Mouse (Mus musculus) hindbrain, embryonic 15.5 days (tissue): Measurements from ENCODE around the gene Atp5d. TPM values are rescaled to one million over a fixed set of nuclear protein-coding genes. Genes with fewer than 3 reads are reported as not detected.

Experiments
- ATAC-seq: fragments of 200-750 bp; cut with Nextera tagmentation; 2 replicates; pipeline ENCODE4 v1.8.0; 2017; ENCODE audit warnings: low read depth, moderate number of reproducible peaks, moderate TSS enrichment; ENCODE audit not compliant: low FRiP score
- H3K27ac ChIP-seq: fragments of 300-500 bp; sonication (generic); replicated peaks from 2 replicates; pipeline ENCODE4 v1.5.1; 2015; ENCODE audit warnings: mild to moderate bottlenecking, inconsistent platforms
- H3K27me3 ChIP-seq: fragments of 300-500 bp; sonication (generic); 2 replicates; pipeline ENCODE4 v1.6.1; 2015; ENCODE audit warnings: control low read depth, inconsistent platforms
- H3K36me3 ChIP-seq: fragments of 300-500 bp; sonication (generic); 2 replicates; pipeline ENCODE4 v1.6.1; 2015; ENCODE audit warnings: control low read depth, inconsistent platforms
- H3K4me1 ChIP-seq: fragments of 300-500 bp; sonication (generic); replicated peaks from 2 replicates; pipeline ENCODE4 v1.6.1; 2015; ENCODE audit warnings: control low read depth, inconsistent platforms
- H3K4me2 ChIP-seq: fragments of 300-500 bp; sonication (generic); 2 replicates; pipeline ENCODE4 v1.6.1; 2015; ENCODE audit warnings: moderate library complexity, mild to moderate bottlenecking, inconsistent platforms
- H3K4me3 ChIP-seq: fragments of 300-500 bp; sonication (generic); 2 replicates; pipeline ENCODE4 v1.5.1; 2015; ENCODE audit warnings: mild to moderate bottlenecking, inconsistent platforms
- H3K9ac ChIP-seq: fragments of 300-500 bp; sonication (generic); 2 replicates; pipeline ENCODE4 v1.6.1; 2015; ENCODE audit warnings: inconsistent platforms
- H3K9me3 ChIP-seq: fragments of 300-500 bp; sonication (generic); 2 replicates; pipeline ENCODE4 v1.6.1; 2016; ENCODE audit warnings: control low read depth, inconsistent platforms
- whole genome bisulfite sequencing: fragments of 180-500 bp; shearing (Covaris S2); methylation state at CpG from one replicate; pipeline ENCODE4 v1.1.7; 2015; 5-methylcytosine and 5-hydroxymethylcytosine counted together
- polyA plus RNA-seq: library from polyadenylated mRNA; unstranded; fragments of >200 nt; fragmentation: Nextera tagmentation; extraction: Ambion mirVana; gene quantifications from 2 replicates; pipeline ENCODE4 v1.2.1, GENCODE M21; 2015

Gene Atp5d
- polyA plus RNA-seq, 1 experiment from 2014 or later: 517 TPM

GRCm38 (mm10) chr10:80187739-80188138, 49.3 kb downstream of the Atp5d start:
- no peaks in the 10 kb centered on the region for H3K9me3 ChIP-seq
- peaks cover 18% of the 10 kb centered on the region for H3K4me1 ChIP-seq
- ATAC-seq: no peak
- H3K27me3 ChIP-seq: no peaks in the 10 kb centered on the region; the same call in 1 of the 2 replicates
- 83% methylated on average over 10 of the region's 10 CpGs for WGBS
- no peak overlapping the region for H3K27ac ChIP-seq
- H3K4me3 ChIP-seq: no peak overlapping the region
- no peak overlapping the region for H3K4me2 ChIP-seq
- H3K36me3 ChIP-seq: peaks cover 9% of the 10 kb centered on the region; the same call in 1 of the 2 replicates
- H3K9ac ChIP-seq: no peak overlapping the region

GRCm38 (mm10) chr10:80188453-80189024, 50.1 kb downstream of the Atp5d start:
- 69% methylated on average over 15 of the region's 15 CpGs for WGBS
- peaks cover 9% of the 10 kb centered on the region; the same call in 1 of the 2 replicates for H3K36me3 ChIP-seq
- no peaks in the 10 kb centered on the region for H3K9me3 ChIP-seq
- peaks cover 18% of the 10 kb centered on the region for H3K4me1 ChIP-seq
- H3K4me2 ChIP-seq: no peak overlapping the region
- ATAC-seq: no peak
- no peak overlapping the region for H3K9ac ChIP-seq
- no peaks in the 10 kb centered on the region; the same call in 1 of the 2 replicates for H3K27me3 ChIP-seq
- no peak overlapping the region for H3K27ac ChIP-seq
- no peak overlapping the region for H3K4me3 ChIP-seq

DNA sequence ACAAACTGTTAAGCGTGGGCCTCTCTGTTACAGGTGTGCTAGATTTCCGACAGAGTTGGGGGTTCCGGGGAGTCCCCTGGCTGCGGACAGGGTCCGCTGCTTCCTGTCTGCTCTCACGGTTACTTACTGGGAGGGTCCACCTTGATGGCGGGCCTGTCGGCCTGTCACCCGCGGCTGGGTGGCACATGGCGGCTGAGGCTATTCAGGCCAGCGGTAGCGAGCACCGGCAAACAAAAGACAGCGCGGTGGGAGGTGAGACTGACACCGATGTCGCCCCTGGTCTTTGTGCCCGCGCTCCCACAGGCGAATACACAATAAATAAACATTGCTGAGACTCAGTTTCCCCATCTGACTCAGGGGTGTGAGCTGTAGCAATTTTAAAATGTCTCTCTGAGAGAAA, 51.6 kb downstream of the Atp5d start:
- Histone ChIP-seq H3K4me3 (peak overlapping the region; percentile 38), H3K9ac (peak overlapping the region; percentile 57), H3K27ac (peak overlapping the region; percentile 82), H3K9me3 (no peaks in the 10 kb centered on the region), H3K4me2 (peak overlapping the region; percentile 74), H3K4me1 (peaks cover 18% of the 10 kb centered on the region), H3K27me3 (no peaks in the 10 kb centered on the region; the same call in 1 of the 2 replicates), H3K36me3 (peaks cover 9% of the 10 kb centered on the region; the same call in 1 of the 2 replicates)
- WGBS: 9% methylated on average over 21 of the region's 21 CpGs
- ATAC-seq: no peak

DNA sequence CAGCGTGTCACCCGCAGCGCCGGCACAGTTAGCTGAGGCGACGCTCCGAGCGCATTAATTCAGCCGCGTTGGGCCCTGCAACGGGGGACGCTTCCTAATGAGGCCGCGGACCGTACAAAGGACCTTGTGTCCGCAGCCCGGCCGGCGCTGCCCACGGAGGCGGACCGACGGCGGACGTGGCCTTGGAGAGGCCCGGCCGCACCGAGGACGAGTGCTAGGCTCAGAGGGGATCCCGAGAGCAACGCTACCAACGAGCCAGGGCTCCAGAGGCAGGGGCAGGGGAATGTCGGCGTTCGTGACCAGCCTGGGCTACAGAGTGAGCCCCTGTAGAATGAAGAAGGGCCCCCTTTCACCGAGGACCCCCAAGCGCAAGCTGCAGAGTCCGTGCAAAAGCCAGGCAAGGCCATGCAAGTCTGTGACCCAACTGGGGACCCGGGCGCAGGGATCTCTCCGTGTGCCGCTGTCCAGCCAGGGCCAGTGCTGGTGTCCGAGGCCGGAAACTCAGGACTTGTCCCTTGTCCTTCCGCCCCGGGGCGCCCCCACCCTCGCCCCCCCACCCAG, 52.1 kb downstream of the Atp5d start:
- no peaks in the 10 kb centered on the region; the same call in 1 of the 2 replicates for H3K27me3 ChIP-seq
- H3K4me2 ChIP-seq: peak overlapping the region; percentile 74
- H3K4me3 ChIP-seq: peak overlapping the region; percentile 38
- peaks cover 18% of the 10 kb centered on the region for H3K4me1 ChIP-seq
- peak; percentile 39; the same call in 1 of the 2 replicates for ATAC-seq
- H3K27ac ChIP-seq: peak overlapping the region; percentile 82
- H3K36me3 ChIP-seq: peaks cover 9% of the 10 kb centered on the region; the same call in 1 of the 2 replicates
- WGBS: under 1% methylated on average over 44 of the region's 48 CpGs
- no peaks in the 10 kb centered on the region for H3K9me3 ChIP-seq
- peak overlapping the region; percentile 57 for H3K9ac ChIP-seq

- H3K27me3 ChIP-seq: no peaks in the 10 kb centered on the region
- 0 out of 2 replicates have a peak, but pooled peaks cover 2% of the 10 kb centered on the region for H3K36me3 ChIP-seq
- H3K4me2 ChIP-seq: no peak overlapping the region
- no peaks in the 10 kb centered on the region for H3K9me3 ChIP-seq
- H3K9ac ChIP-seq: no peak overlapping the region
- H3K4me3 ChIP-seq: no peak overlapping the region
- WGBS: 75% methylated on average over 6 of the region's 6 CpGs
- no peak overlapping the region for H3K27ac ChIP-seq
- H3K4me1 ChIP-seq: peaks cover 18% of the 10 kb centered on the region
- ATAC-seq: no peak
Observed at GRCm38 (mm10) chr10:80193976-80194375, 55.5 kb downstream of the Atp5d start.

GRCm38 (mm10) chr10:80194441-80194840, 56.0 kb downstream of the Atp5d start:
- Histone ChIP-seq H3K4me1 (peaks cover 15% of the 10 kb centered on the region), H3K27ac (no peak overlapping the region), H3K4me3 (no peak overlapping the region), H3K9ac (no peak overlapping the region), H3K36me3 (no peaks in the 10 kb centered on the region), H3K4me2 (no peak overlapping the region), H3K9me3 (no peaks in the 10 kb centered on the region), H3K27me3 (no peaks in the 10 kb centered on the region)
- ATAC-seq: no peak
- WGBS: 43% methylated on average over 8 of the region's 8 CpGs

Other genes starting within 250 kb of the Atp5d start
- not detected in 2 replicates for gene Cfd, start 247.8 kb upstream of the Atp5d start, polyA plus RNA-seq
- gene Med16, start 229.7 kb upstream of the Atp5d start, polyA plus RNA-seq: 51.2 and 54.2 TPM in 2 replicates
- gene Gm26602, start 227.8 kb upstream of the Atp5d start, polyA plus RNA-seq: 3.0 TPM in 1 of 2 replicates, not detected in the other
- 2.7 and 3.1 TPM in 2 replicates for gene Kiss1r, start 221.7 kb upstream of the Atp5d start, polyA plus RNA-seq
- gene R3hdm4, start 217.4 kb upstream of the Atp5d start, polyA plus RNA-seq: 258 and 289 TPM in 2 replicates
- gene Arid3a, start 211.6 kb upstream of the Atp5d start, polyA plus RNA-seq: 2.9 and 3.2 TPM in 2 replicates
- 93.6 and 94.7 TPM in 2 replicates for gene Wdr18, start 178.5 kb upstream of the Atp5d start, polyA plus RNA-seq
- gene Grin3b, start 167.9 kb upstream of the Atp5d start, polyA plus RNA-seq: 0.29 and 0.34 TPM in 2 replicates
- 24.5 and 27.3 TPM in 2 replicates for gene Tmem259, start 154.3 kb upstream of the Atp5d start, polyA plus RNA-seq
- gene Cnn2, start 150.0 kb upstream of the Atp5d start, polyA plus RNA-seq: 29.4 and 33.6 TPM in 2 replicates
- 4.8 and 5.4 TPM in 2 replicates for gene Abca7, start 142.1 kb upstream of the Atp5d start, polyA plus RNA-seq
- gene Arhgap45, start 122.0 kb upstream of the Atp5d start, polyA plus RNA-seq: 2.3 and 2.5 TPM in 2 replicates
- gene Polr2e, start 98.8 kb upstream of the Atp5d start, polyA plus RNA-seq: 141 and 145 TPM in 2 replicates
- 583 and 596 TPM in 2 replicates for gene Gpx4, start 91.5 kb upstream of the Atp5d start, polyA plus RNA-seq
- gene Sbno2, start 33.1 kb upstream of the Atp5d start, polyA plus RNA-seq: 12.6 and 12.9 TPM in 2 replicates
- 18.6 and 20.0 TPM in 2 replicates for gene Stk11, start 22.8 kb upstream of the Atp5d start, polyA plus RNA-seq
- 61.4 and 71.3 TPM in 2 replicates for gene Cbarp, start 2.2 kb downstream of the Atp5d start, polyA plus RNA-seq
- 22.6 and 26.0 TPM in 2 replicates for gene Midn, start 9.6 kb downstream of the Atp5d start, polyA plus RNA-seq
- 295 and 319 TPM in 2 replicates for gene Cirbp, start 27.4 kb downstream of the Atp5d start, polyA plus RNA-seq
- 10.1 and 12.7 TPM in 2 replicates for gene 1600002K03Rik, start 34.3 kb downstream of the Atp5d start, polyA plus RNA-seq
- 29.1 and 33.6 TPM in 2 replicates for gene Efna2, start 40.9 kb downstream of the Atp5d start, polyA plus RNA-seq
- 36.5 and 38.6 TPM in 2 replicates for gene Mum1, start 87.8 kb downstream of the Atp5d start, polyA plus RNA-seq
- 311 and 321 TPM in 2 replicates for gene Ndufs7, start 110.5 kb downstream of the Atp5d start, polyA plus RNA-seq
- gene Gamt, start 122.4 kb downstream of the Atp5d start, polyA plus RNA-seq: 24.6 and 28.1 TPM in 2 replicates
- gene Dazap1, start 122.9 kb downstream of the Atp5d start, polyA plus RNA-seq: 46.9 and 51.3 TPM in 2 replicates
- gene Rps15, start 153.8 kb downstream of the Atp5d start, polyA plus RNA-seq: 551 and 587 TPM in 2 replicates
- 175 and 181 TPM in 2 replicates for gene Apc2, start 157.3 kb downstream of the Atp5d start, polyA plus RNA-seq
- 29.8 and 30.1 TPM in 2 replicates for gene 2310011J03Rik, start 181.9 kb downstream of the Atp5d start, polyA plus RNA-seq
- gene Pcsk4, start 190.9 kb downstream of the Atp5d start, polyA plus RNA-seq: 6.1 and 6.7 TPM in 2 replicates
- gene Reep6, start 191.3 kb downstream of the Atp5d start, polyA plus RNA-seq: 5.7 and 7.1 TPM in 2 replicates
- 0.76 and 1.2 TPM in 2 replicates for gene Adamtsl5, start 209.8 kb downstream of the Atp5d start, polyA plus RNA-seq
- 6.1 and 6.4 TPM in 2 replicates for gene Plk5, start 217.8 kb downstream of the Atp5d start, polyA plus RNA-seq
- 18.9 and 19.2 TPM in 2 replicates for gene Mex3d, start 249.0 kb downstream of the Atp5d start, polyA plus RNA-seq